Mouse (Mus musculus) MN1 (cell line): ENCODE results near the gene Cyp27a1.

Source experiments
- DNase-seq: peaks from one replicate; pipeline ENCODE4 v3.0.0-alpha.2; 2016; ENCODE audit warnings: low spot score

Gene Cyp27a1

GRCm38 (mm10) chr1:74771931-74772620, 58.7 kb downstream of the Cyp27a1 start:
- peak; percentile 52 for DNase-seq

GRCm38 (mm10) chr1:74773136-74773535, 59.8 kb downstream of the Cyp27a1 start:
- DNase-seq, result peak; percentile 92

DNA sequence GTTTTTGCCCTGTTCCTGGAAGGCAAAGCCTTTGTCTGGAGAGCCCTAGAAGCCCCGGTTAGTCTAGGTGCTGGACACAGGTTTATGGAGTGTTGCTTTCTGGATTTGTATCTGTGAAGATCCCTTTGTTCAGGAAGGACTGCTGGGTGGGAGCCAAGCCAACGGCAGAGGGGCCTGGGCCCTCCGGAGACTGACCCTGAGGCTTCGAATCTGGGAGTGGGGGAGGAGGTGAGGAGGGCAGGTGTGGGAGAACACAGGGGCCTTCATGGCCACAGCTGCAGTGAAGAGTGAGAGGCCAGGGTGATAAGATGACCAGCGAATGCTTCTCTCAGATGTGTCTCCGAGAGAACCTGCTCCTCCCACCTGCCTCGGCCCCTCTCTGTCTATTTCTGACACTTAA, 60.7 kb downstream of the Cyp27a1 start:
- DNase-seq, result no peak

GRCm38 (mm10) chr1:74775816-74776215, 62.4 kb downstream of the Cyp27a1 start:
- peak; percentile 51 for DNase-seq

DNA sequence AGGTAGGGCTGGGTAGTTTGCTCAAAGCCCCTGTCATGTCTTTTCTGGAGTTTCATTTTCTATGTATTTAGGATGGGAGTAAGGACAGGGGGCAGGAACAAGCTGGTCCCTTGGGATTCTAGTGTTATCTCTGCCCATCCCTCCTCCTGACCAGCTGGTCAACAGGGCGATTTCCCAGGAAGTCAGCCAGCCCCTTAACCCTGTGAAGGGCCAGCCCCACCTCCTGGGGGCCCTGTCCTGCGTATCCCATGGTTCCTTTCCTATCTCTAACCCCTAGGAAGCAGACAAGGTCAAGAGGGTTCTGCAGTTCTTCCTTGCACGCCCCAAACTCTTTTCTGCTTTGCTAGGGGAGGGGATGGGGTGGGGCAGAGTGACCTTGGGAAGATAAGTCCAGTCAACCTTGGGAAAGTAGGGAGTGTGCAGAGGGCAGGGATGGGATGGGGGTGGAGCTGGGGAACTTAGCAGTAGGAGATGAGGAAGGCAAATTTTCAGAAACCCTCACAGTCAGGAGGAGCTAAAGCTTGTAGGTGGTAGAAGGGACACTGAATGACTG, 65.6 kb downstream of the Cyp27a1 start:
- DNase-seq, result no peak

DNA sequence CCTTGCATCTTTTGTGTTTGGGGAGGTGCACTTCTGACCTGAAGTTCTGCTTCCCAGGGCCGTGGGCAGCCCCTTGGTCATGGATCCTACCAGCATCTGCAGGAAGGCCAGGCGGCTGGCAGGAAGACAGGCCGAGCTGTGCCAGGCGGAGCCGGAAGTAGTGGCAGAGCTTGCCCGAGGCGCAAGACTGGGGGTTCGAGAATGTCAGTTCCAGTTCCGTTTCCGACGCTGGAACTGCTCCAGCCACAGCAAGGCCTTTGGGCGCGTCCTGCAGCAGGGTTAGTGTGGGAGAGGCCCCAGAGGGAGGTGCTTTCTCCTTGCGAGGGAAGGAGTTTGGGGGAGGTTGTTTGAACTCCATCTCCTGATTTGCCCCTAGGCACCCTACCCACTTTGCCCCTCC, 68.7 kb downstream of the Cyp27a1 start:
- no peak for DNase-seq

GRCm38 (mm10) chr1:74783554-74783953, 70.2 kb downstream of the Cyp27a1 start:
- no peak for DNase-seq

DNA sequence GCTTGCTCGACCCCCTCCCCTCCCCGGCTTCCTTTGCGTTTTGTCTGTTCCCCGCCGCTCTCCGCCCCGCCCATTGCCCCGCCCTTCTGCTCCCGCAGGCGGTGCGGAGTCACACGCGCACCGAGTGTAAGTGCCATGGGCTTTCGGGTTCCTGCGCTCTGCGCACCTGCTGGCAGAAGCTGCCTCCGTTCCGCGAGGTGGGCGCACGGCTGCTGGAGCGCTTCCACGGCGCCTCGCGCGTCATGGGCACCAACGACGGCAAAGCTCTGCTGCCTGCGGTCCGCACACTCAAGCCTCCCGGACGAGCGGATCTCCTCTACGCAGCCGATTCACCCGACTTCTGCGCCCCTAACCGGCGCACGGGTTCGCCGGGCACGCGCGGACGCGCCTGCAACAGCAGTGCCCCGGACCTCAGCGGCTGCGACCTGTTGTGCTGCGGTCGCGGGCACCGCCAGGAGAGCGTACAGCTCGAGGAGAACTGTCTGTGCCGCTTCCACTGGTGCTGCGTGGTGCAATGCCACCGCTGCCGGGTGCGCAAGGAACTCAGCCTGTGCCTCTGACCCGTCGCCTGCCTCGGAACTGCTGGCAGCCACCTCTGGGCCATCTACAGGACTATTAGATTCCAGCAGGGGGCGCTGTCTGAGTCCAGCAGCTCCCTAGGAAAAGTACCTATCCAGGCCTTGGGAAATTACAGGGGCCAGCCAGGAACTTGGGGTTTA, 70.8 kb downstream of the Cyp27a1 start:
- DNase-seq, result no peak
